Mouse (Mus musculus) intestine, embryonic 15.5 days (tissue): Measurements from ENCODE around the gene 2810408A11Rik. TPM values are rescaled to one million over a fixed set of nuclear protein-coding genes. Genes with fewer than 3 reads are reported as not detected.

Experiments used
- ATAC-seq: fragments of 200-750 bp; cut with Nextera tagmentation; 2 replicates; pipeline ENCODE4 v1.8.0; 2017; ENCODE audit warnings: moderate TSS enrichment, moderate library complexity
- H3K27ac ChIP-seq: fragments of 300-500 bp; sonication (generic); 2 replicates; pipeline ENCODE4 v1.5.1; 2015; ENCODE audit warnings: mild to moderate bottlenecking, inconsistent platforms
- H3K27me3 ChIP-seq: fragments of 300-500 bp; sonication (generic); replicated peaks from 2 replicates; pipeline ENCODE4 v1.6.1; 2015; ENCODE audit warnings: inconsistent platforms
- H3K36me3 ChIP-seq: fragments of 300-500 bp; sonication (generic); 2 replicates; pipeline ENCODE4 v1.6.1; 2015; ENCODE audit warnings: inconsistent platforms
- H3K4me1 ChIP-seq: fragments of 300-500 bp; sonication (generic); replicated peaks from 2 replicates; pipeline ENCODE4 v1.6.1; 2015; ENCODE audit warnings: inconsistent platforms
- H3K4me2 ChIP-seq: fragments of 300-500 bp; sonication (generic); replicated peaks from 2 replicates; pipeline ENCODE4 v1.6.1; 2015; ENCODE audit warnings: mild to moderate bottlenecking, inconsistent platforms
- H3K4me3 ChIP-seq: fragments of 300-500 bp; sonication (generic); replicated peaks from 2 replicates; pipeline ENCODE4 v1.5.1; 2015; ENCODE audit warnings: inconsistent platforms
- H3K9ac ChIP-seq: fragments of 300-500 bp; sonication (generic); 2 replicates; pipeline ENCODE4 v1.6.1; 2015; ENCODE audit warnings: inconsistent platforms
- H3K9me3 ChIP-seq: fragments of 300-500 bp; sonication (generic); 2 replicates; pipeline ENCODE4 v1.6.1; 2016; ENCODE audit warnings: inconsistent platforms
- WGBS: fragments of 180-500 bp; shearing (Covaris S2); methylation state at CpG from one replicate; pipeline ENCODE4 v1.1.7; 2015; 5-methylcytosine and 5-hydroxymethylcytosine counted together
- polyA plus RNA-seq: library from polyadenylated mRNA; unstranded; fragments of >200 nt; fragmentation: Nextera tagmentation; extraction: Ambion mirVana; gene quantifications from 2 replicates; pipeline ENCODE4 v1.2.1, GENCODE M21; 2015

2810408A11Rik gene
- polyA plus RNA-seq, 1 experiment from 2014 or later = 7.7 TPM

GRCm38 (mm10) chr11:69915667-69916627 is 15.2 kb upstream of the 2810408A11Rik start:
- WGBS = 60% methylated on average over 5 of the region's 5 CpGs
- ATAC-seq = no peak
- Histone ChIP-seq H3K4me3 (0 out of 2 replicates have a peak overlapping the region, but pooled peaks have one; percentile 6), H3K27ac (no peak overlapping the region), H3K9me3 (no peaks in the 10 kb centered on the region), H3K27me3 (no peaks in the 10 kb centered on the region), H3K36me3 (peaks cover 42% of the 10 kb centered on the region), H3K4me1 (peaks cover 38% of the 10 kb centered on the region), H3K4me2 (peak overlapping the region; percentile 96), H3K9ac (0 out of 2 replicates have a peak overlapping the region, but pooled peaks have one; percentile 3)

- no peak for ATAC-seq
- Histone ChIP-seq H3K36me3 (peaks cover 52% of the 10 kb centered on the region), H3K9me3 (no peaks in the 10 kb centered on the region), H3K27ac (no peak overlapping the region), H3K4me2 (peak overlapping the region; percentile 96), H3K4me1 (peaks cover 38% of the 10 kb centered on the region), H3K27me3 (no peaks in the 10 kb centered on the region), H3K4me3 (peak overlapping the region; percentile 91), H3K9ac (peak overlapping the region; percentile 96)
- 35% methylated on average over 9 of the region's 9 CpGs for WGBS
Observed at GRCm38 (mm10) chr11:69914917-69915430, 14.2 kb upstream of the 2810408A11Rik start.

- peak overlapping the region; percentile 96 for H3K4me2 ChIP-seq
- peak overlapping the region; percentile 73 for H3K27ac ChIP-seq
- H3K27me3 ChIP-seq = no peaks in the 10 kb centered on the region
- no peak; the same call in 1 of the 2 replicates for ATAC-seq
- peak overlapping the region; percentile 96 for H3K9ac ChIP-seq
- 1% methylated on average over 17 of the region's 17 CpGs for WGBS
- H3K9me3 ChIP-seq = no peaks in the 10 kb centered on the region
- peak overlapping the region; percentile 91 for H3K4me3 ChIP-seq
- peaks cover 58% of the 10 kb centered on the region for H3K36me3 ChIP-seq
- peaks cover 35% of the 10 kb centered on the region for H3K4me1 ChIP-seq
Observed at GRCm38 (mm10) chr11:69914372-69914764, 13.6 kb upstream of the 2810408A11Rik start.

GRCm38 (mm10) chr11:69913554-69914371 is 13.0 kb upstream of the 2810408A11Rik start, which contains the start of gene Gps2:
Gene Gps2 (plus strand): TSS chr11:69913888.
- peak within 1 kb of the TSS; percentile 73 for H3K27ac ChIP-seq
- peak within 1 kb of the TSS; percentile 96 for H3K9ac ChIP-seq
- peak; percentile 91 for ATAC-seq
- peaks cover 63% of the 10 kb centered on the region for H3K36me3 ChIP-seq
- H3K4me3 ChIP-seq = peak within 1 kb of the TSS; percentile 91
- peaks cover 29% of the 10 kb centered on the region for H3K4me1 ChIP-seq
- H3K27me3 ChIP-seq = no peaks in the 10 kb centered on the region
- WGBS = 2% methylated on average over 61 of the region's 61 CpGs
- H3K9me3 ChIP-seq = no peaks in the 10 kb centered on the region
- peak within 1 kb of the TSS; percentile 96 for H3K4me2 ChIP-seq

DNA sequence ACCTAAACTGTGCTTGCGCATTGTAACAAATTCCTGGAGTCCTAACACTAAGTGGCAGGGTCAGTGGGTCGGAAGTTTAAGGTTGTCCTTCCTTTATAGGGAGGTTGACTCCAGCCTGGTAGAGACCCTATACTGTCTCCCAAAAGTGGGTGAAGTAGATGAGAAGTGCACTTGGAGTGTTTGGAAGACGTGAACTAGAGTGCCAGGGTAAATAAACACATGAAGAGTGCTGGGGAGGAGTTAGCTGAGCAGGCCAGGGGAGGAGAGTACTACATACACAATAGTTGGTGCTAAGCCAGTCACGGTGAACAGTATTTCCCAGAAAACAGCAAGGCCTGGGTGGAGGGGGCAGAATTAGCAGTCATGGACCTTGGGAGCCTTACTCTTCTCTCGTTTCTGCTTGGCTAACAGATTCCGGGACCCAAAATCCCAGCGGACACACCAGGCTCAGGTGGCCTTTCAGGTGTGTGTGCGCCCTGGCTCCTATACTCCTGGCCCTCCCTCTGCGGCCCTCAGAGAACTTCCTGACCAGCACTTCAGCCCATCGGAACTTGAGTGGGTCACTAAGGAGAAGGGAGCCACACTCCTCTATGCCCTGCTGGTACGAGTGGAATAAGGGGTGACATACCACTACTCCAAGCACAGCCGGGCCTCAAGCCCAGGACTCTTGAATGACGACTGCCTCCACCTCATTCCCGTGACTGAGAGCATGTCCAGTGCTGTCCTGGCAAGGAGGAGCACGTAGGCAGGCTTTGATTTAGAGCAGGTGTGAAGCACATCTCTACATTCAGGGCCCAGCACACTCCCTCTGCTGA is 12.1 kb upstream of the 2810408A11Rik start:
- Histone ChIP-seq H3K4me3 (peak overlapping the region; percentile 91), H3K4me1 (peaks cover 27% of the 10 kb centered on the region), H3K36me3 (peaks cover 63% of the 10 kb centered on the region), H3K4me2 (peak overlapping the region; percentile 96), H3K27ac (peak overlapping the region; percentile 45; the same call in 1 of the 2 replicates), H3K27me3 (no peaks in the 10 kb centered on the region), H3K9ac (peak overlapping the region; percentile 96; the same call in 1 of the 2 replicates), H3K9me3 (no peaks in the 10 kb centered on the region)
- no peak for ATAC-seq
- WGBS = 74% methylated on average over 15 of the region's 15 CpGs

DNA sequence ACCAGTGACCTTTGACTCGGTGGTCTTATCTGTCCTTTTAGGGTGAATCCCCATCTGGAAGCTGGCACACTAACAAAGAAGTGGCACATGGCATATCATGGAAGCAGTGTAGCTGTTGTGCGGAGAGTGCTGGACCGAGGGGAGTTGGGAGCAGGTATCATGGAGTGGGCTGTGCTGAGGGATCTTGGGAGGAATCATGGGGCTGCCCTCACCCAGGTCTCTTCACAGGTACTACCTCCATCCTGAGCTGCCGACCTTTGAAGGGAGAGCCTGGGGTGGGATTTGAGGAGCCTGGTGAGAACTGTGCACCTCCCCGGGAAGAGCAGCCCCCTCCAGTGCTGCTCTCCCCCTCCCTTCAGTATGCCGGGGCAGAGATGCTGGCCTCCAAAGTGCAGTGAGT is 10.9 kb upstream of the 2810408A11Rik start:
- no peak overlapping the region for H3K4me2 ChIP-seq
- H3K27me3 ChIP-seq = no peaks in the 10 kb centered on the region
- no peak for ATAC-seq
- H3K27ac ChIP-seq = no peak overlapping the region
- H3K9ac ChIP-seq = no peak overlapping the region
- peaks cover 70% of the 10 kb centered on the region for H3K36me3 ChIP-seq
- WGBS = 89% methylated on average over 6 of the region's 6 CpGs
- H3K4me1 ChIP-seq = peaks cover 27% of the 10 kb centered on the region
- H3K4me3 ChIP-seq = no peak overlapping the region
- H3K9me3 ChIP-seq = no peaks in the 10 kb centered on the region

- no peak for ATAC-seq
- no peak overlapping the region for H3K9ac ChIP-seq
Observed at GRCm38 (mm10) chr11:69910781-69911560, 10.2 kb upstream of the 2810408A11Rik start.

DNA sequence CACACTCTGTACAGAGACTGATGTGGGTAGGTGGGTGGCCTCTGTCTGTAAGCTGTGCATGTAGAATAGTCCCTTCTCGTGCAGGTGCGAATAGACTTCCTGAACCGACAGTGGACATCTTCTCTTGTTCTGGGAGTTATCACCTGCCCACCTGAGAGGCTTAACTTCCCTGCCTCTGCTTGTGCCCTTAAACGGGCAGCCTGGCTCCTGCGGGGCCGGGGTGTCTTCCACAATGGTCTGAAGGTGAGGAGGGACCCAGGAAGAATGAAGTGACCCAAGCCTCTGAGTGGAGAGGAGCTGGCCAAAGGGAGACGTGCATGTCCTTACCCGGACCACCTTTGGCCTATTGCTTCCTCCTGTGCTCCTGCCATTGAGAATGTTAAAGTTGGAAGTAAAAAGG is 9.4 kb upstream of the 2810408A11Rik start:
- peaks cover 16% of the 10 kb centered on the region for H3K4me1 ChIP-seq
- WGBS = 89% methylated on average over 8 of the region's 8 CpGs
- H3K4me2 ChIP-seq = no peak overlapping the region
- no peak for ATAC-seq
- peaks cover 75% of the 10 kb centered on the region for H3K36me3 ChIP-seq
- no peaks in the 10 kb centered on the region for H3K27me3 ChIP-seq
- H3K9ac ChIP-seq = no peak overlapping the region
- H3K4me3 ChIP-seq = no peak overlapping the region
- H3K27ac ChIP-seq = no peak overlapping the region
- no peaks in the 10 kb centered on the region for H3K9me3 ChIP-seq

More at GRCm38 (mm10) chr11:69910781-69911560, 10.2 kb upstream of the 2810408A11Rik start:
- no peaks in the 10 kb centered on the region for H3K27me3 ChIP-seq
- no peak overlapping the region for H3K4me3 ChIP-seq
- 90% methylated on average over 17 of the region's 17 CpGs for WGBS
- peaks cover 72% of the 10 kb centered on the region for H3K36me3 ChIP-seq
- H3K4me2 ChIP-seq = no peak overlapping the region
- H3K4me1 ChIP-seq = peaks cover 22% of the 10 kb centered on the region
- H3K27ac ChIP-seq = no peak overlapping the region
- H3K9me3 ChIP-seq = no peaks in the 10 kb centered on the region

GRCm38 (mm10) chr11:69909174-69909573 is 8.4 kb upstream of the 2810408A11Rik start:
- no peak overlapping the region for H3K4me3 ChIP-seq
- ATAC-seq = no peak
- H3K27ac ChIP-seq = no peak overlapping the region
- H3K27me3 ChIP-seq = no peaks in the 10 kb centered on the region
- H3K36me3 ChIP-seq = peaks cover 82% of the 10 kb centered on the region
- WGBS = 90% methylated on average over 5 of the region's 5 CpGs
- H3K4me2 ChIP-seq = no peak overlapping the region
- no peak overlapping the region for H3K9ac ChIP-seq
- H3K9me3 ChIP-seq = no peaks in the 10 kb centered on the region
- peaks cover 7% of the 10 kb centered on the region for H3K4me1 ChIP-seq

- no peak for ATAC-seq
- H3K36me3 ChIP-seq = peaks cover 87% of the 10 kb centered on the region
- H3K4me2 ChIP-seq = no peak overlapping the region
- no peak overlapping the region for H3K4me3 ChIP-seq
- H3K9me3 ChIP-seq = no peaks in the 10 kb centered on the region
- H3K4me1 ChIP-seq = peaks cover 6% of the 10 kb centered on the region
- no peak overlapping the region for H3K27ac ChIP-seq
- 93% methylated on average over 11 of the region's 11 CpGs for WGBS
- no peaks in the 10 kb centered on the region for H3K27me3 ChIP-seq
- H3K9ac ChIP-seq = no peak overlapping the region
Observed at GRCm38 (mm10) chr11:69908645-69909044, 7.9 kb upstream of the 2810408A11Rik start.

GRCm38 (mm10) chr11:69904311-69904710 is 3.5 kb upstream of the 2810408A11Rik start:
- H3K4me3 ChIP-seq = no peak overlapping the region
- ATAC-seq = no peak
- 94% methylated on average over 9 of the region's 9 CpGs for WGBS
- H3K36me3 ChIP-seq = peaks cover 55% of the 10 kb centered on the region
- H3K4me2 ChIP-seq = no peak overlapping the region
- no peaks in the 10 kb centered on the region for H3K27me3 ChIP-seq
- no peak overlapping the region for H3K9ac ChIP-seq
- no peak overlapping the region for H3K27ac ChIP-seq
- H3K4me1 ChIP-seq = peaks cover 17% of the 10 kb centered on the region
- H3K9me3 ChIP-seq = no peaks in the 10 kb centered on the region
